ENCODE assay signal across 8 mouse cellular contexts in the genomic region with DNA sequence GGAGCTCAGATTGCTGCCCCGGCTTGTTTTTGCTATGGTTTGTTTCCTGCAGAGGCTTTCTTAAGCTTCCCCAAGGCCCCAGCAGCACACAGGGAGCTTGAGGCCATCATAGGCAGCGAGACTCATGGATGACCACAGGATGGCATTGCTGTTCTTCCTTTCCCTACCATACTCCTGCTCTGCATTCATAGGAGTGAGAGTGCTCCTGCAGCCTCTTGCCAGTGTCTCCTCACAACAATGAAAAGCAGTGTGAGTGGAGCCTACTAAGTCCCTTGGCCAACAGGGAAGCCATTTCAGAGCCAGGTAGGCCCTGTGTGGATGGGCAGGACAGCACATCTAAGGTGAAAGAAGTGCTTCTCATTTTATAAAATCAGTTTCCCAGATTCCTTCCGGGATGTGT.
DNase-seq lines count a peak whose midpoint lies in the region; ATAC-seq and TF ChIP-seq lines count a peak whose summit lies in the region.

No protein-coding gene starts in this region.

- no peaks in the 10 kb centered on the region for H3K4me1 ChIP-seq in lung, embryonic 14.5 days (ENCODE audit: insufficient read depth)
- no peaks in the 10 kb centered on the region for H3K4me1 ChIP-seq in embryonic facial prominence, embryonic 10.5 days
- H3K4me1 ChIP-seq in kidney, embryonic 14.5 days (ENCODE audit: control insufficient read depth, insufficient read depth, low read length), result no peaks in the 10 kb centered on the region
- H3K4me1 ChIP-seq in heart, embryonic 10.5 days, result no peaks in the 10 kb centered on the region
- H3K4me1 ChIP-seq in thymus, adult 2 months (replicated peaks; ENCODE audit: control insufficient read depth, insufficient read depth, low read length), result no peaks in the 10 kb centered on the region

- no peak for TF ChIP-seq POLR2A in thymus, adult 2 months (IDR thresholded peaks at IDR 0.05; ENCODE audit: control insufficient read depth, extremely low read depth, insufficient read depth, low read length, poor library complexity)

- H3K9ac ChIP-seq in lung, embryonic 14.5 days, result no peak overlapping the region
- H3K9ac ChIP-seq in kidney, embryonic 14.5 days (ENCODE audit: low read depth, low read length), result no peak overlapping the region

- intact Hi-C loops in left cerebral cortex, postnatal 4 days (cut with DNase I), result no loop called here

- 71% methylated on average over 3 of the region's 3 CpGs for WGBS in lung, embryonic 14.5 days
- 61% methylated on average over 3 of the region's 3 CpGs for WGBS in embryonic facial prominence, embryonic 10.5 days
- 67% methylated on average over 3 of the region's 3 CpGs for WGBS in kidney, embryonic 14.5 days
- WGBS in heart, embryonic 10.5 days, result 63% methylated on average over 3 of the region's 3 CpGs
- 72% methylated on average over 3 of the region's 3 CpGs for WGBS in thymus, adult 2 months

- H3K27me3 ChIP-seq in lung, embryonic 14.5 days (ENCODE audit: insufficient read depth, low read length), result no peaks in the 10 kb centered on the region
- H3K27me3 ChIP-seq in embryonic facial prominence, embryonic 10.5 days (replicated peaks; ENCODE audit: low read depth, poor library complexity, severe bottlenecking), result no peaks in the 10 kb centered on the region
- no peaks in the 10 kb centered on the region for H3K27me3 ChIP-seq in kidney, embryonic 14.5 days (ENCODE audit: control insufficient read depth, insufficient read depth, low read length)
- no peaks in the 10 kb centered on the region for H3K27me3 ChIP-seq in heart, embryonic 10.5 days (ENCODE audit: insufficient read depth, poor library complexity, severe bottlenecking)
- no peaks in the 10 kb centered on the region for H3K27me3 ChIP-seq in thymus, adult 2 months (ENCODE audit: control insufficient read depth, insufficient read depth, low read length)

- H3K4me2 ChIP-seq in lung, embryonic 14.5 days, result no peak overlapping the region
- H3K4me2 ChIP-seq in kidney, embryonic 14.5 days (replicated peaks; ENCODE audit: low read depth, low read length), result no peak overlapping the region

- no peak overlapping the region for H3K4me3 ChIP-seq in lung, embryonic 14.5 days (ENCODE audit: low read depth, low read length)
- H3K4me3 ChIP-seq in embryonic facial prominence, embryonic 10.5 days, result no peak overlapping the region
- no peak overlapping the region for H3K4me3 ChIP-seq in kidney, embryonic 14.5 days (ENCODE audit: low read length)
- H3K4me3 ChIP-seq in heart, embryonic 10.5 days, result no peak overlapping the region
- H3K4me3 ChIP-seq in thymus, adult 2 months (ENCODE audit: control insufficient read depth, insufficient read depth, low read length), result no peak overlapping the region

- ATAC-seq in lung, embryonic 14.5 days (ENCODE audit: insufficient read depth), result no peak
- peak; percentile 46; the same call in 1 of the 2 replicates for ATAC-seq in kidney, embryonic 14.5 days (ENCODE audit: low FRiP score, low TSS enrichment)

- H3K36me3 ChIP-seq in lung, embryonic 14.5 days (ENCODE audit: insufficient read depth), result no peaks in the 10 kb centered on the region
- no peaks in the 10 kb centered on the region for H3K36me3 ChIP-seq in embryonic facial prominence, embryonic 10.5 days (replicated peaks)
- no peaks in the 10 kb centered on the region for H3K36me3 ChIP-seq in kidney, embryonic 14.5 days (ENCODE audit: control insufficient read depth, insufficient read depth, low read length)
- H3K36me3 ChIP-seq in heart, embryonic 10.5 days, result no peaks in the 10 kb centered on the region
- no peaks in the 10 kb centered on the region for H3K36me3 ChIP-seq in thymus, adult 2 months (ENCODE audit: control insufficient read depth, insufficient read depth, low read length)

- H3K9me3 ChIP-seq in lung, embryonic 14.5 days (ENCODE audit: low read depth, low read length), result no peaks in the 10 kb centered on the region
- no peaks in the 10 kb centered on the region for H3K9me3 ChIP-seq in embryonic facial prominence, embryonic 10.5 days
- no peaks in the 10 kb centered on the region for H3K9me3 ChIP-seq in kidney, embryonic 14.5 days (ENCODE audit: control insufficient read depth, low read length)
- no peaks in the 10 kb centered on the region for H3K9me3 ChIP-seq in heart, embryonic 10.5 days

- no peak overlapping the region for H3K27ac ChIP-seq in lung, embryonic 14.5 days (ENCODE audit: low read depth)
- H3K27ac ChIP-seq in embryonic facial prominence, embryonic 10.5 days (replicated peaks), result no peak overlapping the region
- H3K27ac ChIP-seq in kidney, embryonic 14.5 days (ENCODE audit: low read depth, low read length), result no peak overlapping the region
- no peak overlapping the region for H3K27ac ChIP-seq in heart, embryonic 10.5 days
- H3K27ac ChIP-seq in thymus, adult 2 months (ENCODE audit: control insufficient read depth, insufficient read depth, low read length), result no peak overlapping the region

- DNase-seq in lung, embryonic 14.5 days, result peak; percentile 25
- DNase-seq in lung, postnatal 25 days (ENCODE audit: low spot score), result no peak
- peak; percentile 15 for DNase-seq in embryonic facial prominence, embryonic 10.5 days (ENCODE audit: low spot score)
- peak; percentile 42 for DNase-seq in left cerebral cortex, postnatal 4 days
- peak; percentile 5 for DNase-seq in skeletal muscle tissue, adult 2 months (ENCODE audit: low read depth, low spot score)
- no peak for DNase-seq in heart, embryonic 10.5 days (ENCODE audit: low spot score)
- DNase-seq in thymus, adult 2 months, result no peak

- 0 out of 2 replicates have a peak, but pooled peaks have one; percentile 24 for TF ChIP-seq CTCF in lung, embryonic 14.5 days (IDR thresholded peaks at IDR 0.05; ENCODE audit: low read depth)
- TF ChIP-seq CTCF in thymus, adult 2 months (IDR thresholded peaks at IDR 0.05; ENCODE audit: borderline replicate concordance, control insufficient read depth, extremely low read depth, insufficient read depth, low read length, poor library complexity), result no peak

Comparison
In these comparisons a context has a peak if more than half of its experiments do, and no peak if none do; other contexts are left out.
1. DNase-seq: peak in lung, embryonic 14.5 days (single experiment), embryonic facial prominence, embryonic 10.5 days (single experiment), left cerebral cortex, postnatal 4 days (single experiment) and skeletal muscle tissue, adult 2 months (single experiment); none in lung, postnatal 25 days (single experiment), heart, embryonic 10.5 days (single experiment) and thymus, adult 2 months (single experiment).